Mouse (Mus musculus) heart, embryonic 14.5 days (tissue): ENCODE results near the gene Dctpp1. TPM values are rescaled to one million over a fixed set of nuclear protein-coding genes. Genes with fewer than 3 reads are reported as not detected.
A peak's percentile ranks its signal among the peaks of the same experiment; 100 is the strongest.

ENCODE experiments used
- ATAC-seq: fragments of 200-750 bp; cut with Nextera tagmentation; 2 replicates; pipeline ENCODE4 v1.8.0; 2017; ENCODE audit warnings: low read depth, moderate TSS enrichment; ENCODE audit not compliant: insufficient number of reproducible peaks, insufficient read depth, low FRiP score
- H3K27ac ChIP-seq, 2 experiments: fragments of 200-500 bp in 1 of 2; fragments of 300-500 bp in 1 of 2; sonication (generic) in 1 of 2; replicated peaks in 1 of 2; 2 replicates each; pipeline ENCODE4 v1.5.1; 2012 to 2014; ENCODE audit warnings: low read depth in 2 of 2, low read length in 2 of 2, control low read depth in 1 of 2, mild to moderate bottlenecking in 1 of 2, mixed read lengths in 1 of 2; ENCODE audit not compliant: control insufficient read depth in 1 of 2, insufficient read depth in 1 of 2
- H3K27me3 ChIP-seq: fragments of 300-500 bp; sonication (generic); 2 replicates; pipeline ENCODE4 v1.6.1; 2014; ENCODE audit warnings: mild to moderate bottlenecking, low read length, control low read depth; ENCODE audit not compliant: control insufficient read depth, insufficient read depth
- H3K36me3 ChIP-seq: fragments of 300-500 bp; sonication (generic); 2 replicates; pipeline ENCODE4 v1.6.1; 2014; ENCODE audit warnings: mild to moderate bottlenecking, control low read depth, low read length, mixed read lengths; ENCODE audit not compliant: control insufficient read depth, insufficient read depth
- H3K4me1 ChIP-seq, 2 experiments: fragments of 200-500 bp in 1 of 2; fragments of 300-500 bp in 1 of 2; sonication (generic) in 1 of 2; 2 replicates each; pipeline ENCODE4 v1.6.1; 2012 to 2014; ENCODE audit warnings: low read length in 2 of 2, control low read depth in 1 of 2, mixed read lengths in 1 of 2; ENCODE audit not compliant: control insufficient read depth in 2 of 2, insufficient read depth in 2 of 2
- H3K4me2 ChIP-seq: fragments of 300-500 bp; sonication (generic); 2 replicates; pipeline ENCODE4 v1.6.1; 2014; ENCODE audit warnings: mild to moderate bottlenecking, low read length
- H3K4me3 ChIP-seq, 2 experiments: fragments of 200-500 bp in 1 of 2; fragments of 300-500 bp in 1 of 2; sonication (generic) in 1 of 2; 2 replicates each; pipeline ENCODE4 v1.5.1; 2012 to 2014; ENCODE audit warnings: low read length in 2 of 2, mild to moderate bottlenecking in 2 of 2, control low read depth in 1 of 2, low read depth in 1 of 2, moderate library complexity in 1 of 2; ENCODE audit not compliant: control insufficient read depth in 1 of 2, insufficient read depth in 1 of 2
- H3K9ac ChIP-seq: fragments of 300-500 bp; sonication (generic); 2 replicates; pipeline ENCODE4 v1.6.1; 2014; ENCODE audit warnings: mild to moderate bottlenecking, low read length
- H3K9me3 ChIP-seq: fragments of 300-500 bp; sonication (generic); 2 replicates; pipeline ENCODE4 v1.6.1; 2016; ENCODE audit warnings: low read length, control low read depth; ENCODE audit not compliant: control insufficient read depth
- WGBS: fragments of 180-500 bp; shearing (Covaris S2); extraction: QIAGEN DNeasy Blood & Tissue Kit; methylation state at CpG from one replicate; pipeline ENCODE4 v1.1.7; 2014; 5-methylcytosine and 5-hydroxymethylcytosine counted together
- polyA plus RNA-seq: library from polyadenylated mRNA; unstranded; fragments of >200 nt; fragmentation: Nextera tagmentation; extraction: Ambion mirVana; gene quantifications from 2 replicates; pipeline ENCODE4 v1.2.1, GENCODE M21; 2014

The Dctpp1 gene
- polyA plus RNA-seq, 1 experiment from 2014 or later, result 172 TPM

- Histone ChIP-seq H3K9ac (no peak overlapping the region; the same call in 1 of the 2 replicates), H3K4me3 (no peak overlapping the region), H3K27ac (no peak overlapping the region), H3K4me1 (peaks cover 17 to 35% of the 10 kb centered on the region in 2 experiments), H3K27me3 (no peaks in the 10 kb centered on the region), H3K36me3 (no peaks in the 10 kb centered on the region), H3K4me2 (no peak overlapping the region), H3K9me3 (no peaks in the 10 kb centered on the region)
- 46% methylated on average over 5 of the region's 5 CpGs for WGBS
- no peak for ATAC-seq
These were observed 49.3 kb downstream of the Dctpp1 start for GRCm38 (mm10) chr7:127211014-127211745.

GRCm38 (mm10) chr7:127210266-127210665, 50.2 kb downstream of the Dctpp1 start:
- Histone ChIP-seq H3K27ac (no peak overlapping the region), H3K4me2 (no peak overlapping the region), H3K4me3 (no peak overlapping the region), H3K9me3 (no peaks in the 10 kb centered on the region), H3K4me1 (peaks cover 15 to 38% of the 10 kb centered on the region in 2 experiments), H3K27me3 (no peaks in the 10 kb centered on the region), H3K9ac (no peak overlapping the region), H3K36me3 (peaks cover 2% of the 10 kb centered on the region; the same call in 1 of the 2 replicates)
- ATAC-seq, result no peak
- 82% methylated on average over 4 of the region's 4 CpGs for WGBS

DNA sequence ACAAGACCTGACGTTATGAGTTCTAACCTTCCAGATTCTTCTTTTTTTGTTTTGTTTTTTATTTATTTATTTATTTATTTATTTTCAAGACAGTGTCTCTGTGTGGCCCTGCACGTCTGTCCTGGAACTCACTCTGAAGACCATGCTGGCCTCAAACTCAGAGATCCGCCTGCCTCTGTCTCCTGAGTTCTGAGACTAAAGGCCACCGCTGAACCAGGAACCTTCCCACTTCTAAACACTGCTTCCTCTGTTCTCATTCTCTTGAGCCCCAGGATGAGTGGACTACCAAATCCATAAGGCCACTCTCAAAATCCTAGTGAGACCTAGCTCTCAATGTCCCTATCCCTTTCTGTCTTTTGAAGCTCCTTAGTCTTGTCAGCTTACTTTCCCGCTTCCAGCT, 50.7 kb downstream of the Dctpp1 start:
- 87% methylated on average over 5 of the region's 5 CpGs for WGBS
- Histone ChIP-seq H3K27me3 (no peaks in the 10 kb centered on the region), H3K4me2 (peak overlapping the region; percentile 76), H3K27ac (peak overlapping the region in 1 of 2 experiments; percentile 82; a peak in 2 of 4 replicates), H3K9me3 (no peaks in the 10 kb centered on the region), H3K36me3 (peaks cover 6% of the 10 kb centered on the region; the same call in 1 of the 2 replicates), H3K9ac (peak overlapping the region; percentile 64), H3K4me1 (peaks cover 12 to 39% of the 10 kb centered on the region in 2 experiments), H3K4me3 (no peak overlapping the region)
- ATAC-seq, result no peak

- peak within 1 kb of the TSS; percentile 97 for H3K9ac ChIP-seq
- H3K9me3 ChIP-seq, result no peaks in the 10 kb centered on the region
- H3K27me3 ChIP-seq, result no peaks in the 10 kb centered on the region
- H3K4me2 ChIP-seq, result peak within 1 kb of the TSS; percentile 96
- 1% methylated on average over 28 of the region's 44 CpGs for WGBS
- peak within 1 kb of the TSS; percentile 92 for H3K4me3 ChIP-seq
- H3K4me1 ChIP-seq, result peaks cover 8 to 31% of the 10 kb centered on the region in 2 experiments
- peaks cover 14% of the 10 kb centered on the region for H3K36me3 ChIP-seq
- peak; percentile 92 for ATAC-seq
- H3K27ac ChIP-seq, result peak within 1 kb of the TSS; percentile 82 to 86
These were observed 51.7 kb downstream of the Dctpp1 start, which contains the start of gene Mylpf for GRCm38 (mm10) chr7:127208553-127209438. TSS of gene Mylpf (plus strand) at chr7:127208890.

DNA sequence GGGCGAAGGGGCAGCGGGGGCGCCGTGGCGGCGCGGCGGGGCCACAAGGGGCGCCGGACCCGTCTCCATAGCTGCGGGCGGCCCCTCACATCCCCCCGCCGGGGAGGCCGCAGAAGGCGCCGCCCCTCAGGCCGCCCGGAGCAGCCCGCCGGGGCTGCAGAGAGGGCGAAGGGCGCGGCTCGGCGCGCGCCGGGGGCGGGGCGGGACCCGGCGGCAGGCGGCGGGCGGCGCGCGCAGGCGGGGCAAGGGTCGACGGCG, 52.3 kb downstream of the Dctpp1 start, which contains the start of gene Tbc1d10b:
Gene Tbc1d10b (minus strand): TSS at position 174 of the 258 bp plus-strand sequence.
- WGBS, result 0% methylated on average over 12 of the region's 44 CpGs
- ATAC-seq, result no peak
- H3K9me3 ChIP-seq, result no peaks in the 10 kb centered on the region
- no peaks in the 10 kb centered on the region for H3K27me3 ChIP-seq
- H3K4me1 ChIP-seq, result peaks cover 8 to 29% of the 10 kb centered on the region in 2 experiments
- H3K27ac ChIP-seq, result peak within 1 kb of the TSS; percentile 82 to 86
- peak within 1 kb of the TSS; percentile 92 for H3K4me3 ChIP-seq
- H3K36me3 ChIP-seq, result peaks cover 20% of the 10 kb centered on the region
- peak within 1 kb of the TSS; percentile 96 for H3K4me2 ChIP-seq
- H3K9ac ChIP-seq, result peak within 1 kb of the TSS; percentile 97

DNA sequence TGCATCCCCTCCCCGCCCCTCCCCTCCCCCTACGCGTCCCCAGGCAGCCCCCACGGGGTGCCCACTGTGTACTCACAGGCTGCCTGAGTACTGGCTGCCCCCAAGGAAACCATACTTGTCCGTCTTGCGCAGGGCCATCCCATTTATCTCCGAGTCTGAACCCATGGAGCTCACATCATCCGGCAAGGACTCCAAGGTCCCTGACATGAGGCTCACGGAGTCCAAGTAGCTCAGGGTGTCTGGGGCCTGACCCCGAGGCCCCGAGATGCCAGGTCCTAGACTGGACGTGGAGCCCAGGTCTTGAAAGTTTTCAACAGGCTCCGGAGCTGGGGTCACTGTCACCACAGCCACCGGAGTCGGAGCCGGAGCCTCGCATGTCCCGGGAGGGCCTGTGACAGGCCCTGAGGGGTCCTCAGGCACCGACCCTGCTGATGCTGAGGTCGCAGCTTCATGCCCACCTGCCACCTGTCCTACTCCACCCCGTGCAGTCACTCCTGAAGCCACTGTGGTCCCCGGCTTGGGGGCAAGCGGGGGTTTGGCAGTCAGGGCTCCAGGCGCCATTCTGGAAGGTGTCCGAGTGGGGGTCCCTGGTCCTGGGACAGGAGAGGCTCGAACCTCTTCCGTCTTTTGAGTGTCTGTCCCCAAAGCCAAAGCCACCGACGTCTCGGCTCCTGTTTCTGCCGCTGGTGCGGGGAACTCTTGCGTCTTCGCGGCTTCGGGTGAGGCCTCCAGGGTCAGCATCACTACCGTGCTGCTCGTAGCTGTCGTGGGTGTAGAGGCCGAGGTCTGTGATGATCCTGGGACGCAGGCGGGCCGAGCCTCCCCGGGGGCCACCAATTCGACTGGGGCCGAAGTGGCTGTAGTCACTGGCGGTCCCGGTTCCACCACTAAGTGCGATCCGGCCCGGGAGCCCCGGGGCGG, 52.9 kb downstream of the Dctpp1 start:
- no peaks in the 10 kb centered on the region for H3K9me3 ChIP-seq
- under 1% methylated on average over 50 of the region's 53 CpGs for WGBS
- H3K27me3 ChIP-seq, result no peaks in the 10 kb centered on the region
- H3K9ac ChIP-seq, result peak overlapping the region; percentile 97
- H3K36me3 ChIP-seq, result peaks cover 26% of the 10 kb centered on the region
- peaks cover 8 to 29% of the 10 kb centered on the region in 2 experiments for H3K4me1 ChIP-seq
- ATAC-seq, result no peak
- H3K4me2 ChIP-seq, result peak overlapping the region; percentile 96
- H3K4me3 ChIP-seq, result peak overlapping the region; percentile 92
- peak overlapping the region; percentile 79 to 82 for H3K27ac ChIP-seq
